Mouse (Mus musculus) ES-E14 (cell line): ENCODE results near the gene Kcna2.

Experiments
- CHD2 ChIP-seq: IDR thresholded peaks from 2 replicates; pipeline ENCODE4 v1.6.1; 2014; ENCODE audit warnings: mild to moderate bottlenecking, low read depth, low read length, inconsistent platforms
- HCFC1 ChIP-seq: IDR thresholded peaks from 2 replicates; pipeline ENCODE4 v1.6.1; 2012; ENCODE audit warnings: low read length, inconsistent platforms, borderline replicate concordance; ENCODE audit not compliant: insufficient read depth
- MAFK ChIP-seq: IDR thresholded peaks from 2 replicates; pipeline ENCODE4 v1.6.1; 2014; ENCODE audit warnings: mild to moderate bottlenecking, low read depth, low read length, inconsistent platforms; ENCODE audit not compliant: insufficient read depth
- ZC3H11A ChIP-seq: IDR thresholded peaks from 2 replicates; pipeline ENCODE4 v1.6.1; 2012; ENCODE audit warnings: low read depth, mild to moderate bottlenecking, inconsistent platforms, low read length, borderline replicate concordance
- ZNF384 ChIP-seq: IDR thresholded peaks from 2 replicates; pipeline ENCODE4 v1.6.1; 2012; ENCODE audit warnings: low read depth, low read length, inconsistent platforms

- TF ChIP-seq MAFK (no peak), ZC3H11A (no peak), ZNF384 (no peak), CHD2 (no peak), HCFC1 (no peak)
These were observed 20.1 kb upstream of the Kcna2 start for GRCm38 (mm10) chr3:107080803-107081202.
